Mouse (Mus musculus) CD4-positive, CD25-positive, alpha-beta regulatory T cell (primary cell): ENCODE data around the gene Ugt2b37. TPM values are rescaled to one million over a fixed set of nuclear protein-coding genes. Genes with fewer than 3 reads are reported as not detected.

ENCODE experiments used
- polyA plus RNA-seq: library from polyadenylated mRNA; unstranded; fragments of 100-300 nt; shearing (Covaris generic); gene quantifications from one replicate; pipeline ENCODE4 v1.2.1, GENCODE M21; 2017

The Ugt2b37 gene
- polyA plus RNA-seq, result 0.12 TPM

DNA sequence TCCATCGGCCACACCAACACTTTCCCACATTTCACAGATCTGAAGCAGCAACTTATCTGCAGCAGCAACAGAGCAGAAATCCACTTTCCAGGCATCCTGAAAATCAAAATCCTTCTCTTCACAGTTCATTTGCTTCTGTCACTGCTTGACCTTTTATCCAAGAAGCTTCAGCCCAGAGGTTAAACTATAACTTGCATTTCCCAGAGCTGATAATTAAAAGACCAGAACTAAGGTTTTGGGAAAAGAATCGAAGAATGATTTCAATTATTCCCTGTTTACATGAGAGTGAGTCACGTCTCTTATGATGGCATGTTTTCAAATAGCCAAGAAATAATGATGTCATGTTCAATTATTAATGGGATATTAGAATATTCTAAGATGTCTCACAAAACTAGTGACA lies at the start of gene Ugt2b37:
Gene Ugt2b37, minus strand, starts transcription at position 129 of the 400 bp plus-strand sequence.

Other genes with a start within 250 kb of the Ugt2b37 start
- gene Ugt2b36, start 162.2 kb downstream of the Ugt2b37 start, polyA plus RNA-seq, result not detected
- gene Ugt2b5, start 114.5 kb downstream of the Ugt2b37 start, polyA plus RNA-seq, result not detected
- not detected for gene Ugt2a3, start 82.4 kb upstream of the Ugt2b37 start, polyA plus RNA-seq
- not detected for gene Ugt2b38, start 169.4 kb upstream of the Ugt2b37 start, polyA plus RNA-seq
- gene Ugt2a2, start 227.5 kb upstream of the Ugt2b37 start, polyA plus RNA-seq, result not detected
- gene Gm43638, start 232.0 kb upstream of the Ugt2b37 start, polyA plus RNA-seq, result not detected
- not detected for gene Ugt2a1, start 236.1 kb upstream of the Ugt2b37 start, polyA plus RNA-seq